Mouse (Mus musculus) Muller cell, postnatal 12 days (primary cell): ENCODE results near the gene Eef2.
"Not testable (repeated sequence)": the region's sequence is repeated elsewhere in the genome, so short reads cannot be mapped to it uniquely, and the experiment has no call there.

Experiments used
- DNase-seq: peaks from one replicate; pipeline ENCODE4 v3.0.0-alpha.2; 2015; ENCODE audit errors: inconsistent ontology term

Gene Eef2

DNA sequence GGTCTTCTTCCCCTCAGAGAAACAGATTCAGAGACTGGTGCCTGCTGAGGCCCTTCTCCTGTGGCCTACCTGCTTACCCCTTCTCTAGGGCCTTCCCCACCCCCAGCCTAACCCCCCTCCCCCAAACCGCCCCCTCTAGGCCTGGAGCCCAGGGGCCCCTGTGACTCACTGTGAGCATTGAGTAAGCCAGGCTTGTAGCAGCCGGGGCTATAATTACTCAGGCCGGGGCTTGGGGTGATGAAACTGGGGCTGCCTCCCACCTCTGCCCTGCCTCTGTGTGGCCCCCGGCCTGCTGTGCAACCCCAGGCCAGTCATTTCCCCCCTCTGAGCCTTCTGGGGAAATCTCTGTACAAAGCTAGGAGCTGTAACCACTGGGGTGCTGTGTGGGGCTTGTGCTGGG lies 30.1 kb upstream of the Eef2 start:
- peak; percentile 63 for DNase-seq

DNA sequence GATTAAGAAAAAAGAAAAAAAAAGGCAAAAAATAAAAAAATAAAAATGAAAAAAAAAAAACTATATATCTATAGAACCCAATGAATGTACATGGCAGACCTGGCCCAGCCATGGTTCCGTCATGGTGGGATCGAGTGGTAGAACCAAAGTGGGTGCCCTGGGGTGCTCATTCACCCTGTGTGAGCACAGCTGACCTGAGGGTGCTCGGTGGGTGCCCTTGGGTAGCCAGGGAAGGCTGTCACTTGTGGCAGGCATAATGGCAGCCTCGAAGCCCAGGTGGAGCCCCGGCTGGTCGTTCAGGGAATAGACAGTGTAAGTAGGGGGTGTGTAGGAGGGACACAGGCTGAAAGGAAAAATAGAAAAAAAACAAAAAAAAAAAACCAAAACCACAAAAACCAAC lies 25.2 kb upstream of the Eef2 start:
- no peak for DNase-seq

- no peak for DNase-seq
These were observed 23.8 kb upstream of the Eef2 start for GRCm38 (mm10) chr10:81152609-81153008.

- no peak for DNase-seq
These were observed 22.1 kb upstream of the Eef2 start for GRCm38 (mm10) chr10:81154313-81154712.

GRCm38 (mm10) chr10:81154736-81155135 lies 21.7 kb upstream of the Eef2 start:
- DNase-seq: no peak

DNA sequence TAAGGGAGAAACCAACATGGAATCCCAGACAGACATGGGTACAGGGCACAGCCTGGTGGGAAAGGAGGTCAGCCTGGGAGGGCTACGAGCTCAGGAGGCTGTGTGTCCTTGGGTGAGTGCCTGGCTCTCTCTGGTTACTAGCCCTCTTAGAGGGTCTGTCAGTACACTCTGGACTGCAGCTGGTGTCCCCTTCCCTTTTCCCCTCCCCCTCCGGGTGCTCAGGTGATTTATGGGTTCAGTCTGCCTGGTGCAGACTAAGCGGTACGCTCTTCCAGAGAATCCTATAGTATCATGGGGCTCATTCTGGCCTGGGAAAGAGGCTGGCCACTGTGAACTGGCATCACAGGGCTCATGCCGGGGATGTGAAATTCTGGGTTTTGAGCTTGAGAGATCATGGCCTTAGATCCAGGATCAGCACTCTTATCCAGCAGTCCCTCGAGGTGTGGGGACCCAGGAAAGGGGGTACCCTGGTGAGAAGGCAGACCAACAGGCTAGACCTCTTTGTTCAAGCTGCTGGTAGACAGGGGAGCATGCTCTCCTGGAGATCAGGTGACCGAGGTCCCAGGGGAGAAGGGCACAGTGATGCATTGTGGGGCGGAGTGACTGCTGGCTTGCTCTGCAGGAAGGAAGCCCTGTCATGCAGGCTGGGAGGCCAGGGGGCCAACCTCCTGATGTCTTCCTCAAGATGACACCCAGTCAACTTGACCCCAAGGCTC lies 14.7 kb upstream of the Eef2 start:
- DNase-seq: no peak

GRCm38 (mm10) chr10:81162318-81162652 lies 14.1 kb upstream of the Eef2 start:
- DNase-seq: no peak

GRCm38 (mm10) chr10:81165118-81165517 lies 11.3 kb upstream of the Eef2 start:
- no peak for DNase-seq

GRCm38 (mm10) chr10:81167200-81168086 lies 9.0 kb upstream of the Eef2 start, which contains the start of gene Pias4:
Gene Pias4, minus strand, starts transcription at chr10:81167923.
- DNase-seq: peak; percentile 99

- DNase-seq: no peak
These were observed 8.4 kb upstream of the Eef2 start for GRCm38 (mm10) chr10:81168087-81168431.

DNA sequence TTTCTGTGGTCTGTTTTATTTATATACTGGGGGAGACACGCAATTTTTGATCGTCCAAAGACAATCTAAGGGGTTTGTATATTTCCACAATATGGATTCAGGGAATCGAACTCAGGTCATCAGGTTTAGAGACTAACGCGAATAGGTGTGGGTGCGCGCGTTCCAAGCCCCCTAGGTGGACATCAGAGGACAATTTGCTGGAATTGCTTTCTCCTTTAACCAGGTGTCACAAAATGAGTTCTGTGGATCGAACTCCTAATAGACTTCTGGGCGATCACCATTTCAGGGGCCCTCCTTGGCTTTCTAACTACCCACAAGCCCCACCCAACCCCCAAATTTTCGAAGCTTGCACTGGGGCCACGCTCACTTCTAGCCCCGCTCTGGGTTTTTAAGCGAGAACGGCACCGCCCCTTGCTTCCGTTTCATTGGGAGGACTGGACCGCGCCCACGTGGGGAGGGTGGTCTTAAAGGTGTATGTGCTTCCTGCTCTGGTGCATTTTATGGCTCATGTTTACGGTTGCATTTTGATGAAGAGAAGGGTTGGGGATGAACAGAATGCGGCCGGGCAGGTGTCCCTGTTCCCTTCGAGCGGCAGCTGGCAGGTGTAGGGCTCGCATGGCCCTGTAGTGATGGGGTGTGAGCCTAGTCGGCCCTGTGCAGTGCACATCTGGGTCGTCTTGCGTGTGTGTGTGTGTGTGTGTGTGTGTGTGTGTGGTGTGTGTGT lies 7.7 kb upstream of the Eef2 start:
- DNase-seq: peak; percentile 86

- DNase-seq: not testable (repeated sequence)
These were observed 7.0 kb upstream of the Eef2 start for GRCm38 (mm10) chr10:81169411-81169900.

DNA sequence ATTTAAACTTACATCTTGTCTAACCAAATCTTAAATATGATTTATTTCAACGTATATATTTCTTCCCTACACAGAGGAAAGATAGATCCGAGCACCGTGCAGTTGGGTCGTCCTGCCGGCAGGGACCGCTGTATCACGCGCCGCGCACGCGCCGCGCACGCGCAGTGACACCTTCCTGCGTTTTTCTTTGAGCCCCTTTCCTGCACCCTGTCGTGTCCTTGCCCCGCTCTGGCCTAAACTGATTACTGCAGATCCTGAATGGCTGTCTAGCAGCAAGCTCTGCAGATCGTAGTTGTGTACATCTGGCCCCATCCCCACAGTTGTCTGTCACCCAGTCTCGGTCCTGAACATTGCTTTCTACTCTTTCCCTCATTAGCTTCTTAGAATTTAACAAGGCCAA lies 3.3 kb upstream of the Eef2 start:
- DNase-seq: peak; percentile 81

DNA sequence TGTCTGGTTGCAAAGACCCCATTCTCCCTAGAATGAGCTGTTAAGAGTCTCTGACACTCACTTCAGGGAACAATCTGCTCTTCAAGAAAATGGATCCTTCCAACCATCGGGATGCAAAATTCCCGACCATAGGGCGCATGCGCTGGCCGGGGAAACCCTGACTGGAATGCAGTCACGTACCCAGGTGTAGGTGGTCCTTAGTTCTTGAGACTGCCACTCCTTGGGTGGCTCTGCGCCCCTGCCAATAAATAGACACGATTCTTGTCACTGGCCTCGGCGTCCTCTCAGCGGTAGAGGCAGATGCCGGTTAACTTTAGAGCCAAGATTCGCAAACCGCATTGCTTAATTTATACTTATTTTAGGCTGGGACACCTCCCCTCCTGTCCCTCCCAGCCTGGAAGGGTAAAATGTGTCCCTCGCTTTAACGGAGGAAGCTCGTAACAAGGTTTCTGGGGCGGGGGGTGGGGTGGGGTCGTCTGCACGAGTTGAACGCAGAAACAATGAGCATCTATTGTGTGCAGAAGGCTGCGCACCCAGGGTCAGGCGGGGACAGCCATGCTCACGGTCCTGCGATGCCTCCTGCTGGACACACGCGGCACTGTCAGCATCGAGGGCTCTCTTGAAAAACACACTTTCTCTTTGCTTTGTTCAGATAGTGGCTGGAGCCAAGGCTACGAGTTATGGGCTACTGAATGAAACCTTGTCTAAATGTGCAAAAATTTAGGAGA lies 1.6 kb upstream of the Eef2 start:
- peak; percentile 86 for DNase-seq

DNA sequence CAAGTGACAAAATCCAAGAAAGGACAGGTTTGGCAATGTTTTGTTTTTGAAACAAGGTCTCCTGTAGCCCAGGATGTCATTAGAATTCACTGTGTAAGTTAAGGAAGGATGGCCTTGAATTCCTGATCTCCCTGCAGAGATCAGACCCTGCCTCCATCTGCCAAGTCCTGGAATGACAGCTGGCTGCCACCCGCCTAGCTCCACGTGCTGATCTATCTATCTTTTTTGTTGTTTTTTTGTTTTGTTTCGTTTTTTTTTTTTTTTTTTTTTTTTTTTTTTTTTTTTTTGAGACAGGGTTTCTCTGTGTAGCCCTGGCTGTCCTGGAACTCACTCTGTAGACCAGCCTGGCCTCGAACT lies 1.1 kb upstream of the Eef2 start:
- not testable (repeated sequence) for DNase-seq

GRCm38 (mm10) chr10:81175936-81176465 lies 430 bp upstream of the Eef2 start:
- DNase-seq: peak; percentile 49

DNA sequence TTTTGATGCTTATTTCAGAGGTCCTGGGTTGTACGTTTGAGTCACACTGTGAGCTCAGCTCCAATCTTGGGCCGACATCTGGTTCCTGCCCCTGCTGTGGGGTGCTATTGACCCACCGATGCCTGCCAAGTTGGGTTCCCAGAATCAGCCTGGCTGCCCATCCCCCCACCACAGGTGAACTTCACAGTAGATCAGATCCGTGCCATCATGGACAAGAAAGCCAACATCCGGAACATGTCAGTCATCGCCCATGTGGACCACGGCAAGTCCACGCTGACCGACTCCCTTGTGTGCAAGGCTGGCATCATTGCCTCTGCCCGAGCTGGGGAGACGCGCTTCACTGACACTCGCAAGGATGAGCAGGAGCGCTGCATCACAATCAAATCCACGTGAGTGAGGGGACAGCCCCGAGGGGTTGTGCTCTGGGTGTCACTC lies 1.1 kb downstream of the Eef2 start:
- DNase-seq: no peak

DNA sequence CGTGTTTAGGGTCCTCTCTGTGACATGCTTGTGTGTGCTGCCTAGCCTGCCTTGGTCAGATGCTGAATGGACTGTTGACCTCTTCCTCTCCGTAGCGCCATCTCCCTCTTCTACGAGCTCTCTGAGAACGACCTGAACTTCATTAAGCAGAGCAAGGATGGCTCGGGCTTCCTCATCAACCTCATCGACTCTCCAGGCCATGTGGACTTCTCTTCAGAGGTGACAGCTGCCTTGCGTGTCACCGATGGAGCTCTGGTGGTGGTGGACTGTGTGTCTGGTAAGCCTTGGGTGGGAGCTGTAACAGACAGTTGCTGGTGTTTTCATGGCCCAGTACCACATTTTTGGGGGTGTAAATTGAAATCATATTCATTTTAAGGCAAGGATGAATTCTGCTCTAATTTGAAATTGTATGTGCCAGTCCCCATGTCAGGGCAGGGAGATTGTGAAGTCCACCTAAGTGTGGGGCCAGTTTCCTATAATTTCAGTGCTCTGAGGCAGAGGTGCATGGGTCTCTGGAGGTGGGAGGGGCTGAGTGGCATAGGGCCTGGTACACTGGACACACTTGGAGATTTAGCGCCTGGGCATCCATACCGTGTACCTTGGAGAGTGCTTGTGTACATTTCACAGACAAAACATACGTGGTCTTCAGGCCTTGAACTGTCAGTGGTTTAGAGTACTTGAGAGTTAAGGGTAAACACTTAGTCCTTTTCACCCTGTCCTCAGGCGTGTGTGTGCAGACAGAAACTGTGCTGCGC lies 1.7 kb downstream of the Eef2 start:
- no peak for DNase-seq

- DNase-seq: no peak
These were observed 2.5 kb downstream of the Eef2 start for GRCm38 (mm10) chr10:81178927-81179326.

DNA sequence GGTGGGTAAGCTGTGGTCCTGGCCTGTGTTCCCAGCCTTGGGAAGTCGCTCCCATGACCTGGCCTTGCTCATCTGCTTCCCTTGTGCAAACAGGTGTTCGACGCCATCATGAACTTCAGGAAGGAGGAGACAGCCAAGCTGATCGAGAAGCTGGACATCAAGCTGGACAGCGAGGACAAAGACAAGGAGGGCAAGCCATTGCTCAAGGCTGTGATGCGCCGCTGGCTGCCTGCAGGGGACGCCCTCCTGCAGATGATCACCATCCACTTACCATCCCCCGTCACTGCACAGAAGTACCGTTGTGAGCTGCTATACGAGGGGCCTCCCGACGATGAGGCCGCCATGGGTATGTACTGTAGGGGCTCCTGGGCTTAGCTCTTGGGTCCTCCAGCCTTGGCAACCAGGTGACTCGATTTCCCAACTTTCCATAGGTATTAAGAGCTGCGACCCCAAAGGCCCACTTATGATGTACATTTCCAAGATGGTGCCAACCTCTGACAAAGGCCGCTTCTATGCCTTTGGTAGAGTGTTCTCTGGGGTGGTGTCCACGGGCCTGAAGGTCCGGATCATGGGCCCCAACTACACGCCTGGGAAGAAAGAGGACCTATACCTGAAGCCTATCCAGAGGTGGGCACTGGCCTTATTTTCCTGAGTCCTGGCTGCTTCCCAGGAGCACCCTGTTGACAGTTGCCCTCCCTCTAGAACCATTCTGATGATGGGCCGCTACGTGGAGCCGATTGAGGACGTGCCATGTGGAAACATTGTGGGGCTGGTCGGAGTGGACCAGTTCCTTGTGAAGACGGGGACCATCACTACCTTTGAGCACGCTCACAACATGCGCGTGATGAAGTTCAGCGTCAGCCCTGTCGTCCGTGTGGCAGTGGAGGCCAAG lies 3.3 kb downstream of the Eef2 start:
- no peak for DNase-seq
